Mouse (Mus musculus) cerebellum, adult 9-10 months (tissue): ENCODE data around the gene Rab6a.

ENCODE experiments used
- DNase-seq: peaks from one replicate; pipeline ENCODE4 v3.0.0; 2022

The Rab6a gene

DNA sequence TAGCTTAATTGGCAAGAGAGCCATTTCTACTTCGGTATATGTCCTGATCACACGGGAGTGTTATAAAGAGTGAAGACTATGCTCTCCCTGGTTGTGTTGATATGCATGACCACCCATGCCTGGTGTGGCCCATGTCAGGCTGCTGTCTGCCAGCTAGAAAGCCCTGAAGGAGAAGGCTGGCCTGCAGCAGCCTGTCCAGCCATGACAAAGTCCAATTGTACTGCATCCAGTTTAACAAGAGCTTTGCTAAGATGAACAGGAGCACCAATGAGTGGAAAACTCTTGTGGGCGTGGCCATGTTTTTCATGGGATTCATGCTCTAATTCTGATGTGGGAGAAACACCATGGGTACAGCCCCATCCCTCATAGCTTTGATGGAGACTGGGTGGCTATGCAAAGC lies 17.3 kb downstream of the Rab6a start:
- DNase-seq: no peak

DNA sequence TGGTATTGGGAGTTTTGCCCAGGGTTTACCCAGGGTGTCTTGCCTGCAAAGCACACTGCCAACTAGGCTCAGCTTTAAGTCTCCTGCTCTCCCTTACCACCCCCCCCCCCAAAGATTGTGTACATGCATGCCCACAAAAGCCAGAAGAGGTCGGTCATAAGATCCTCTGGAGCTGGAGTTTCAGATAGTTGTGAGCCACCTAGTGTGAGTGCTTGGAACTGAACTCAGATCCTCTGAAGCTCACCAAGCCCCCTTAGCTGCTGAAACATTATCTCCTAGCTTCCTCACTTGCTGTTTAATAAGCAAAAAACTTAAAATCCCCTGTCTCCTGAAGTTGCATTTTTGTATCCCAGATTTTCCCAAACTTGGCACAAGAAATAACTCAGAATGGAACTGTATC lies 30.4 kb downstream of the Rab6a start:
- no peak for DNase-seq

DNA sequence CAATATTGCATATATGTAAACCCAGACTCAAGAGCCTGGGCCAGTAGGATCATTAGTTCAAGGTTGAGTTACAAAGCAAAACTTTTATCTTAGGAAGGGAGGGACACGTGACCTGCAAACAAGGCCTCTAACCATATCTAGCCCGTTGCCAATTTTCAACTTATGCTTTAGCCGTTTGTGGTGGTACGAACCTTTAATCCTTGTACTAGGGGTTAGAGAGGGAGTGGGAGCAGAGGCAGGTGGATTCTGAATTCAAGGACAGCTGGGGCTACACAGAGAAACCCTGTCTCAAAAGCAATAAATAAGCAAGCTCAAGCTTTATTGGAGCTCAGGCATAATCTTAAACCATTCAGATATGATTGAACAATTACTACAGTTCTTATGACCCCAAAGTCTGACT lies 35.2 kb downstream of the Rab6a start:
- DNase-seq: no peak

DNA sequence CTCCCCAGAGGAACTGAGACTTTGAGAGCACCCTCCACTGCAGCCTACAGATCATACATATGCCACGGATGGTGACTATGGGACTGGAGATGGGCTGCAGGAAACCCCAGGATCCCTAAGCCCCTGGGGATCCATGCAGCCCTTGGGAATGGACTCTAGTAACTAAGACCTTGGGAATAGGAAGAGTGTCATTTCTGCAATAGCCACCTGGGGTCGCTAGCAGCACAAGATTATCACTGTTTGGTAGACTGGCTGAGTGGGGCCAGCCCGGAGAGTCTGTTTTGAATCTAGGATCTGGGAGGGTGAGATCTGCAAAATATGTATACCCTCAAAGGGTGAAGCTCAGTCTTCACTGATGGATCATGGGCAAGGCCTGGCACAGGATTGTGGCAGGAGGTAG lies 37.9 kb downstream of the Rab6a start:
- peak; percentile 67 for DNase-seq

DNA sequence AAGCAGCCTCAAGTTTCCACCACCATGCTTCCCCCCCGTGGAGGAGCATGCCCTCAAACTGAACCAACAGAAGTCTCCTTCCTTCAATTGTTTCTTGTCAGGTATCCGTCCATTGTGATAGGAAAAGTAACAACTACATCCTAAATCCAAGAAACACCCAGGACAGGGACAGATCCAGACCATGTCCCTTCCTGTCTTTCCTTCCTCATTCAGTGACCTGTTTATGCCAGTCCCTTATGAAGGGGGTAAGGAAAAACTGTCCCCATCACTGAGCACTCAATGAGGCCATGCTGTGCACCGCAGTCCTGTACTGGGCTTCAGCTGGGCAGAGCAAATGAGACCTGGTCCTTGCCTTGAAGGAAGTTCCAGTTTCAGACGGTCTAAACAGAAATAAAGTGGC lies 41.9 kb downstream of the Rab6a start:
- DNase-seq: no peak

DNA sequence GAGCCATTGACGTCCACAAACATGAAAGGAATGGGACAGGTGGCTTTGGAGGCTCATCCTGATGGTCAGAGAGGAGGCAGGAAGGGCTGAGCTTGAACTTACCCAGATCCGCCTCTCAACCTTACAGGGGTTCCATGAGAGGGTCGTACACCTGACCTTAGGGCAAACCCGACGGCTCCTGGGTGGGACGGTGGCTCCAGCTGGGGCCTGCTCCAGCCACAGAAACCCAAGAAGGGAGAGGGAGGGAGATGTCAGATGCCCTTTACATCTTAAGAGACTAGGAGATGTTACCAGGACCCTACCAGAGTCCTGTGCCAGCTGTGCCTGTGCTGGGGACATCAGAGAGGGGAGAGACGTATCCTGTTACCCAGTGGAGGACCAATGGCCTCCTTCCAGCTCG lies 42.6 kb downstream of the Rab6a start:
- no peak for DNase-seq

DNA sequence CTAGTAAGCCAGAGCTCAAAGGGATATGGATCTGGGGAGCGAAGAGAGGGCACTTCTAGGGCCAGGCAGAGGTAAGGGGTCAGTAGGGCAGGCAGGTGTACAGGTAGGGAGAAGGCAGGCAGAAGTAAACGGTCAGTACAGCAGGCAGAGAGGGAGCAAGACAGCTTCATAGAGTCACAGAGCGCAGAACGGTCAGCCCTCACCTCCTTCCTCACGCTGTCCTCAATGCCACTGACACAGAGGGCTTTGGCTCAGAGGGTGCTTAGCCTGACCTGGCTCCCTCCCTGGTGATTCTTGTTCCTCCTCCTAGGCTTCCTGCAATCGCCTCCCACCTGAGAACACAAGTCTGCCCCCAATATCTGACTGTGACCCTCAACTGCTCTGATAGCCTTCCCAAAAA lies 43.2 kb downstream of the Rab6a start:
- no peak for DNase-seq

DNA sequence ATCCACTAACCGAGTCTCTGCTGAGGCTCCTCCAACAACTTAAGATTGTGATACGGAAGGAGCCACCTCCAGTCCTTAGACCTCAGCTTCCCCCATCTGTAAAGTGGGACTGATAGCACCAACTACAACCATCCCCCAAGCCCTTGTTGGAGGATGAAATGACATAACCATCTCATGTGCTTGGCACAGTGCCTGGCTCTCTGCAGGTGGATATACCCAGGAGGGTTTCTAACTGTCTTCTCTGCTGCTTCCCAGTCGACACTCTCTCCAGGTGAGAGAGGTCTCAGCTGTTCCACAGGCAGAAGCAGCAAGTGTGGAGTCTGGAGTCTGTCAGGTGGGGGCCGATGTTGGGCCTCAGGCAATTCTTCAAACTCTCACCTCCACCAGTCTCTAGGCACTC lies 43.8 kb downstream of the Rab6a start:
- DNase-seq: no peak

DNA sequence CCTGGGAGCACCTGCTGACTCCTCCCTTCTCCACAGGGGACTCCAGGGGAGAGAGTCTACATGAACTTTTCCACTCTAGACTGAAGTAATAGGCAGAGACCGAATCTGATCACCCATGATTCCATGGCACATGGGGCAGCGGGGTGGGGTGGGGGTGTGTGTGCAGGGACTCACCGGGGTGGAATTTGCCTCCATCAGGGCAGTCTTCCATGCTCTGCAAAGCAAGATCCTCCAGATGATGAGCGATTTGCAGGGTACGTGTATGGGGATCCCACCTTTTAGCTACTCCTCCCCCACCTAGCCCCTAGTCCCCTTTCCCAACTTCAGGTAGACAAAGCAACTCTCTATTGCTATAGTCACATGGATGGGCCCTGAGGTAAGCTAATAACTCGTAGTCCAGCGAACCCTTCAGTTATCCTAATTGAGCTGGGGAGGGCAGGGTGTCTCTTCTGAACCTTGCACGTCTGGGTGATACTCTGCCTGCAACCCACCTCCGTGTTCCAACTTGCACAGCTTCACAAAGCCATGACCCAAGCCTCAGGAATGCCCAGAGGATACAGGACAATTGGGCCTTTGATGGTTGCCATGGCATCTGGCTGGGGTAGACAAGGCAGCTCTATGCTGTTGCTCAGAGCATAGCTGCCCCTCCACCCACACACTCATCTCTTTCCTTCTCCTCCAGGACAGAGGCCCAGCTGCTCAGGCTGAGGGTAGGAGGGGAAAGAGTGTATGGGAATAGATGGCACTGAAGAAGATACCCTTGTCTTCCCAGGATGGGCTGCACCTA lies 46.5 kb downstream of the Rab6a start:
- no peak for DNase-seq

DNA sequence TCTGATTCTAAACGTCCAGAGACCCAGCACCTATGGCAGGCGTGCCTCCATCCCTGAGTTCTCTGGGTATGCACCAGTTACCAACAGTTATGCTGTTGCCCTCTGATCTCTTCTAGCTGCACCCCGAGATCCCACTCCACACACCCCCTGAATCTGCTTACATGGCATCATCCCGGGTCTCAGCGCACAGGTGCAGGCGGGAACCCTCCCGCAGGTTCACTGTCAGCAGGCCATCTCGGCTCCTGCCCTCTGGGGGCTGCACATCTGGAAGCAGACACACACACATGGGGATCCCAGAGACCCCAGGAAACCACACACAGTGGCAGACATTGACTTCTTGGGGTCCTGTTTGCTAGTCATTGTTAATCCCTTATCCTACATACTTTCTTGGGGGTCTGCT lies 47.2 kb downstream of the Rab6a start:
- no peak for DNase-seq

DNA sequence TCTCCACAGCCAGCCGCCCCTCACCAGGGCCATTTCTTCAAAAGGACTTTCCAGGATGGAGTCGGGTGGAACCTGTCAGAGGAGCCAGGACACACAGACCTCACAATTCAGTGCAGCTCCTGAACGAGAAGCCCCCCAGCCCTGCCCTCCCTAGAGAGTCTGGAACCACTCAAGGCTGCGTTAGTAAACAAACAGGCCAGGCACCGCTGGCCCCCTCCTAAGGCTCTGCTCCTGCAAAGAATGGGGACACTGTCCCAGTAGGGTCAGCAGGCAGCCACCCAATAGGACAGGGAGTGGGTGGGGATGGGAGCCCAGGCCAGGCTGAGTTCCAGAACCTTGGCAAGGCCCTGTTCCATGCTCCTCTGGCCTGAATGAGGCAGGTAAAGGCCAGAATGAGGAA lies 49.5 kb downstream of the Rab6a start:
- DNase-seq: no peak

DNA sequence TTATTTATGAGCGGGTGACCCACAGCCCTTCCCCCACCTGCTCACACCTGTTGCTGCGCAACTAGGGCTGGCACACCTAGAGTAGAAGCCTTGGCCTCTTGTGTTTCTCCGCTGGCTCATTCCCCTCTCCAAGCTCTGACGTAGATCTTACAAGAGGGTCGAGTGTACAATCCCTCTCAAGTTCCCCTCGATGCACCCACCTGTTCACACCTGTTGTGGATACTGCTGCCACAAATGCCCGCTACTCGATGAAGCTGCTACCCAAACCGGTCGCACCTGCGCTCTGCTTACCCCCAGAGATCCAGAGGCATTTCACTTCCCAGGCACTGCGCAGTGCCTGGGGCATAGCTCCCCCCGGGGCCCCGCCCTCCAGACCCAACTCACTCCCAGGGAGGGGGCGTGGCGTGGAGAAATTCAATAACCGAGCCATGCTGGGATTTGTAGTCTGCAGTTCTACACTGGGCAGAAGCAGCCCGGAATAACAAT lies 50.9 kb downstream of the Rab6a start:
- DNase-seq: no peak

DNA sequence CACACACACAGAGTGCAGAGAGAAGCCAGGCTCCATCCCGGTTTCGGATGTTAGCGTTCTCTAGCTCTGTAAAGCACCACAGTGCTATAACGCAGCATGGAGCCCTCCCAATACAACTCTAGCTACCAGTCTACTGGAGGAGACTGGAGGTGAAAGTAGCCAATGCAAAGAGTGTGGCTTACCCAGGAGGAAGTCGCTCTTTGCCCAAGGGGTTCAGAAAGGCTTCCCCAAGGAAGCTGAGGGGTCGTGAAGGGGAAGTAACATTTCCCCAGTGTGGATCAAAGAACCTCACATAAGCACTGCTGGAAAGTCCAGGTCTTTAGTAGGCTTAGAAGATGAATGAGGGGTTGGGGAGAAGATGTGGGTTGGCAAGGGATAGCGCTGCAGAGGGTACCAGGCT lies 54.1 kb downstream of the Rab6a start:
- DNase-seq: no peak

DNA sequence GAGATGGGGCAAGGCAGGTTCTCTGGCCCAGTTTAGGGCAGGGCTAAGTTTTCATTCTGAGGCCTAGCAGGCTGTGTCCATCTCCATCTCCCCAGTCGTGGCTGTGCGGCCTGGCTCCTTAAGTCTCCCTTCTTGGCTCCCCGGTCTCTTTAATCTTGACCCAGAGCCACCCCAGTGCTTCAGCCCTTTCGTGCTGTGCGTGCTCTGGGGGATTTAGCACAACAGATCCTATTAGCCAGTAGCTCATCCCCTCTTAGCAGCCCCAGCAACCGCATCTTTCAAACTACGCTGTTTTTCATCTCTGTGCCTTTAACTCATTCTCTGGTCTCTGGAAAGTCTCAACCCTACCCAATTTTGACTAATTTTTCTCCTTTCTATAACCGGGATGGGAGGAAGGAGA lies 55.0 kb downstream of the Rab6a start, which contains the start of gene Plekhb1:
Gene Plekhb1, minus strand, starts transcription at position 184 of the 400 bp plus-strand sequence.
- DNase-seq: no peak

DNA sequence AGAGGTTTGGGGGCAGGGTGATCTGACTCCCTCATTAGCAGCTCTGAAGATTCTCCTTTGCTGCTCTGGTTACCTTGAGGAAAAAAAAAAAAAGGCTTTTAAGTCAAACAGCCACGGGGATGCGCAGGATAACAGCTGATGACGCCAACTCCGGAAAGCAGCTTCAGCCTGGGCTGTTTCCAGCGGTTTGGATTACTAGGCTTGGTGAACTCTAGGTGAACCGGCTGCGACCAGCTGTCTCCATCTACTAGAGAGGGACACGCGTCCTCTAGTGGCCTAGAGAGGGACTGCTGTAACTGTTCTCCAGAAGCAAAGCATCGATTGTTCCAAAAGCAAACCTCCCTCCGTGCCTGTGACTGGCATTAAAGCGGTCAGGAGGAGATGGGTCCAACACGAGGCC lies 56.0 kb downstream of the Rab6a start:
- peak; percentile 89 for DNase-seq

DNA sequence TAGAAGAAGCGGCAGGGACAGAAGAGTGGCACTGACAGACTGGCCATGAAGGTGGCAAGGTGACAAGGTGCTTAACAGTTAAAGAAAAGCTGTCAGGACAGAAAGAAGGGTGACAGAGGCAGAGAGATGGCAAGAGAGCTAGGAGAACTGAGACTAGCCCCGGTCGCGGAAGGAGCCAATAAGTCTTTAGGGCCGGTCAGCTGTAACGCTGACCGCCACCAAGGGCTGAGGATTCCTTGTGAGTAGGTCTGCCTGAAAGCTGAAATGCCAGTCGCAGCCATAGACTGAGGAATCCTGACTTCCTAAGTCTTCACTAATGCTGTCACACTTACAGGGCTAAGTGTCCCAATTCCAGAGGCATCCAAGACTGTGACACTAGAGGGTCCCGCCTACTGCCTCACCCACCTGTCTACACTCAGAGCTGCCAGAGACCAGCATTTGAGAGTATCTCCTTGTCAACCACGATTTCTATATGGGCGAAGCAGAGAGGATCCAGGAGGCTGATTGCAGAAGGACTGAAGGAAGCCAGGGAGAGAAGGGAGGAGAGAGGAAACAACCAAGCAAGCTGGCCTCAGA lies 56.6 kb downstream of the Rab6a start:
- no peak for DNase-seq

DNA sequence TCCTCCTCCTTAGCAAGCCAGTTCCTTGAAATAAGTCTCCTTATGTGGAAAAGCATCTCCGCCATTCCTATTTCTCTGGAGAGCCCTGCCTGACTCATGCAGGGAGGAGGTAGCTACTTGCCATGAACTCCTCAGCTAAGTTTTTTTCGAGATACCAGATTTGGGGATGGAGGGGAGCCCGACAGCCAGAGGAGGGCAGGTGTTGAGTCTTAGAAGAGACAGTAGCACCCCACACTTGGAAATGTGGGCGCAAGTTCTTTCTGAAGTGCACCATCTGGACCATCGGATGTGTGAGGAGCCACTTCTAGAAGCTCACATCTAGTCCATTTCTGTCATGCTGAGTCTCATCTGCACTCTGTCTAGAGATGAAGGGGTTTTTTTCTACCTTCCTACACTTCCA lies 63.4 kb downstream of the Rab6a start:
- no peak for DNase-seq

DNA sequence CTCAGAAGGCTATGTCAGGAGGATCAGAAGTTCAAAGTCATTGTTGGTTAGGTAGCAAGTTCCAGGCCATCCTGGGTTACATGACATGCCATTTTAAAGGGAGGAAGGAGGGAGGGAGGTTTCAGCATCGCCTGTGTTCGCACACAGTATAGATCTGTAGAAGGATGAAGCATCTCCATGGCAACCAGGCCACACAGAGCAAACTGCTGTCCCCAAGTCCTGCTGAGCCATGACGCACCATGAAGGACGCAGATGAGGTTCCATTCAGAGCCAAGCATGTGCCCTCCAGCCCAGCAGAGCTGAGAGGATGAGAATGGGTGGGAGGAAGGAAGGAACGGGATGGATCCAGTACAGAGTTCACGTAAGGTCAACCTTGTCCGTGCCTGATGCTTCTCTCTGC lies 66.2 kb downstream of the Rab6a start:
- no peak for DNase-seq

DNA sequence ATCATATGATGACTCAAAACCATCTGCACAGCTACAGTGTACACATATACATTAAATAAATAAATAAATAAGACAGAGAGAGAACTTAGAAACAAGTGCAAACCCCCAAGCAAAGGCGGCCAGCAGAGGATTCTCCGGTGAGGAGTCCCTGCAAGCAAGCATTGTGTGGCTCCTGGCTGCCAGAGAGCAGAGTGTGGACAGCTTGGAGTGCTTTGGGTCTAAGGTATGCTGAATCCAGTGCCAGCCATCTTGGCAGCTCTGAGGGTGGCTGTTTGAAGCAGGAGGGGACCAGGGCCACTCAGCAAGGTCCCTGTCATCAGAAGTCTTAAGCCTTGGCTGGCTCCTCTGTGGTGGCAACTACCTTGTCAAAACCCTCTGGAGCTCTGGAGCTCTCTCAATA lies 67.7 kb downstream of the Rab6a start:
- DNase-seq: no peak

DNA sequence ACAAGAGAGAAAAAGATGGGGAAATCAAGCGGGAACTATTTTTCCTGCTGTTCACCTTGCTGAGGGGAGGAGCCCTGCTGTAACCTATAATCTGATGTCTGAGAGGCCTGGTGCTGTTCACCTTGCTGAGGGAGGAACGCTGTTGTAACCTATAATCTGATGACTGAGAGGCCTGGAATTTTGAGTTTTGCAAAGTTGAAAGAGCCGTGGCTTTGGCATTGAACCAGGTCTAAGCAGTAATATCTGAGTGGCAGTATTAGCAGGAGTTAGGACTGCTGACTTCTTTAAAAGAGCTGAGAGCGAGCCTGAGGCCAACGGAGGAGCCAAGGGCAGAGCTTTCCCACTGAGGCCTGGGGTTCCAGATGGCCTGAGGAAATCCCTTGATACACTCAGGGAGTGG lies 70.8 kb downstream of the Rab6a start:
- no peak for DNase-seq

DNA sequence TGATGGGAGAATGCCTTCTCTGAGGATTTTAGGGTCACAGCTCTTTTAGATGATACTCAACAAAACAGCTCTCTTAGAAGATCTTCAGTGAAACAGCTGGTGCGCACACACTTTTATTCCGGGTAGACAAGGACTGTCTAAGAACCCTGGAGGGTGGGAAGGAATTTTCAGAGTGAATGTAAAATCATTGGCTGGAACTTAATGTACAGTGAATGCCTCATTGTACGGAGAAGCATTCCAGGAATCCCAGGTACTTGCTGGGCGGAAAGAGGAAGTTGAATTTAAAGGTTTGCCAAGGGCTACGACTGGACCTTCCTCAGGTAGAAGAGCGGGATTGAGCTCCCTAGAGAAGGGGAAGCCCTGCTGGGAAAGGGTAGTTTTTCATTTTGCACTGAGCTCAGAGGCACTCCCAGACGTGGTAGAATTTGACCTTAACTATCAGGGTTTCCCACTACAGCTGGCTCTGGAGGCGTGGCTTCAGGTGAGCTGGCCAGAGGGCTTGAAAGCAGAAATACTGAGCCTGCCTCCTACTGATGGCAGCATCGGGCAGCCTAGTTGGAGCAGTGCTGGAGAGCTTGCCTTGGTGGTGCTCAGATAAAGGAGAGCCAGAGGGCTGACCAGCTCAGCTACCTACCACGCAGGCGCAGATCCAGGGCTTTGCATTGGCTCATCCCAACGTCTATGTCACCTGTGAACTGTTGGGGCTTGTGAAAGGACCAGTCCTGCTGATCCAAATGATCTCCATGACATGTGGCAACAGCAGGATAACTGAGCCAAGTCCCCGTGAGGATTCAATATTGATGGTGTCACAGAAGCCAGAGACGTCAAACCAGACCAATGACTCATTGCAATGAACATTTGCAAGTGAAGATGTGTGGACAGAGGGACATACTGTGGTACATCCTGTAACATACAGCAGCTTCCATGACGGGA lies 72.0 kb downstream of the Rab6a start:
- no peak for DNase-seq

DNA sequence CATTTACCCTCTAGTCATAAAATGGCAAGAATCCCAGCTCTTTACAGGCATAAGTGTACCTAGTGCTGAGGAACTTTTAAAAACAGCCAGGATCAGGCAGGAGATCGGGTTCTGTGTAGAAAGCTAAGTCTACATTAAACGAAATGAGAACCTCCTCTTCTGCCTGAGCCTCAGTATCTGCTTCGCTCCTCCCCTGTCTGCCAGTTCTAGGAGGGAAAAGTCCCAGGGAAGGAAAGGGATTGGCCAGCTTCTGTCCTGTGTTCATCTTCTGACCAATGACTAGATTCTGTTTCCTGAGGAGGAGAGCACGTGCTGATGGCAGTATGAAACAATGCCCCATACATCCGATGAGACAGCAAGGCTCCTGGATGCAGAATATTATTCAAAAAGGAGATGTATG lies 73.9 kb downstream of the Rab6a start:
- DNase-seq: no peak

DNA sequence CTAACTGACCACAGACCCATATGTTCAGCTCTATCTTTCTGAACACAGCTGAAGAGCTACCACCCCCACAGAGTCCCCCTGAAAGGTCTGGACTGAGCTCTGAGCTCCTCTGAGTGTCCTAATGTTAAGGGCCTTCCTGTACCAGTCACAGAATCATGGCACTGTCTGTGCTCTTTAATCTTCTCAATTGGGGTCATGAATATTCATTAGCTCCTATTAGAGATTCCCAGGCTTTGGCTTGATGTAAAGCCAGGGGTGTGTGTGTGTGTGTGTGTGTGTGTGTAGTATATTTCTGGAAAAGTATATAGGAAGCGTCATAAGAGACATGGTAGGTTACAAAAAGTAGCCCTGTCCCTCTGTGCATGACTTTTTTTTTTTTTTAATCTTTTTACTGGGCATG lies 76.0 kb downstream of the Rab6a start:
- no peak for DNase-seq

DNA sequence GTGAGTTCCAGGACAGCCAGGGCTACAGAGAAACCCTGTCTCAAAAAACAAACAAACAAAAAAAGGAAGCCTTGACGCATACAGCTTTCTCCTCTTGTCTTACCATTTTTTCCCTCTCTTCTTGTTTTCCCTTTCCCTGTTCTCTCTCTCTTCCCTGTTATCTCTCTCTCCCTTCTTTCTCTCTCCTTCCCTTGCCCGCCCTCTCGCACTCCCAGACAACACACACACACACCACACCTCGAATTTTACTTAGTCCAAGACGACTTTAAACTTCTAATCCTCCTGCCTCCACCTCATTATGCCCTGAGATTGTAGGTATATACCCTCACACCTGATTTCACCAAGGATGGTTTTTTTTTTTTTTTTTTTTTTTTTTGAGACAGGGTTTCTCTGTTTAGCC lies 76.9 kb downstream of the Rab6a start:
- DNase-seq: no peak
